Mouse (Mus musculus) retina, embryonic 14.5 days (tissue): ENCODE measurements at regions not wholly inside any gene's neighbourhood (a gene's known extent, or its start where the extent isn't known, plus 50 kb on each side); places are given as distances from the start of the nearest gene placed in this dataset.

Experiments
- DNase-seq: peaks from one replicate; pipeline ENCODE4 v3.0.0-alpha.2; 2015; ENCODE audit warnings: low spot score

DNA sequence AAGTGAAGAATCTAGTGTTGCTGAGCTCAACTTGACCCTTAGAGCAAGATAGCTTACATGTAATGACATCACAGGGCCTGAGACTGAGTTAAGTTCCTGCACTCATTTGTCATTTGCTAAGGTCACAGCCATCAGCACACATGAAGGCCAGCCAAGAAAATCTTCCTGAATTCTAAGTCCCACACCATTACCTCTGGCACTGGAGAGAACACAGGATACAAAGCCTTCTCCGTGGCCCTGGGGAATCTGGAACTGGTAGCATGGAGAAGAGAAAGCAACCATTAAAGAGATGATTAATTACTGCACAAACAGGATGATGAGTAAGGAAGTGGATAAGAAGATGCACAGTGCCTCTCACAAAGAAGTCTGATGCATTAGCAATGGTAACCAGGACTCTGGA, 232.0 kb downstream of the Wdr72 start:
- no peak for DNase-seq

DNA sequence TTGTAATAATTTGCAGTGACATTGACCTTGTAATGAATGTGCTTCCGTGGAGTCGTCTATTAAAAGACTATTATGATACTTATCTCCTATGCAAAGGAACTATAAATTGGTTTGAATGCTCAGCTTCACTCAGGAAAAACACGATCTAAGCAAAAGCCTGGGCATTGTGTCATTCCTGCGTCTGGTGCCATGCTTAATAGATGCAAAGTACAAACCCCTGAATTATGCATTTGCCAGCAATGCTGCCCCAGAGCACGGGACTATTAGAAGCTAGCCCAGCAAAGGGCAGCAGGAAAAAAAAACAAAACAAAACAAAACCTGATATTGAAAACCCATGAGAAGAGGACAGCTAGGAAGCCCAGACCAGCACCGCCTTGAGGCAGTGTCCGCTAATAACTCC, 234.9 kb downstream of the Wdr72 start:
- DNase-seq: no peak

DNA sequence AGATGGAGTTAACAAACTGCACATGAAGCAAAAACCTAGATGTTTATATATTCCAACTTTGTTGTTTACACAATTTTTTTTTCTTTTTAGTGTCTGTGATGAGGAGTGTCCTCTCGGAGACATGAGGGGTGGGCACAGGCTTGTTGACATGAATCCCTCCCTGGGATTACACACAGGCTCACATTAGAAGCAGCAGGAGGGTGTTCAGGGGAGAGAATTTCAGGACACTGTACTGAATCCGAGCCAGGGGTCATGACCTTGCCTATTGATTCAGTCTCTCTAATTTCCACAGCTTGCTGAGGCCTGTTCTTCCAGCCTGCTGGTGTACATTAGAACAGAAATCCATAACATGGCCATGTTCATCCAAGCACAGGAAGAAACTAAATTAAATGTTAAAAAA, 238.6 kb downstream of the Wdr72 start:
- DNase-seq: peak; percentile 68

DNA sequence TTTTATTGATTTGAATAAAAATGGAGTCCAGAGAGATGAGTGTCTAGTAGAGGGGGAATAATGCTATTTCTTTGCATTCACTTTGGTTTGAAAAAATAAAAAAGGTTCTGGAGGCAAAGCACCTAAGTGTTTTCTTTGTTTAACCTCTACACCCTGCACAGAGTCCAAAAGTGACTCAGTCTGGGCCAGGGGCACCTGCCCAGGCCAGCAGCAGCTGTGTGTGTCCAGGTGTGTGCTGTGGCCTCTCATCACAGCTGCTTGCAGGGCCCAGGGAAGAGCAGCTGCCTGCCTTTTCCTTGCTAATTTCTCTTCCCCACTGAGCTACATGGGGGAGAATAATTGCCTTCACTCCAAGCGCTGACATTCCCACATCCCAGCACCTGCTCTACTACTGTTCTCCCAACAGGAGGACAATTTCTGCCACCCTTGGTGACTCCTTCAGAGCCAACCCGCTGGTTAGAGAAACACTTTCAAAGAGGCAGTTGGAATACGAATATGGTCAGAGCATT, 255.8 kb downstream of the Wdr72 start:
- no peak for DNase-seq

DNA sequence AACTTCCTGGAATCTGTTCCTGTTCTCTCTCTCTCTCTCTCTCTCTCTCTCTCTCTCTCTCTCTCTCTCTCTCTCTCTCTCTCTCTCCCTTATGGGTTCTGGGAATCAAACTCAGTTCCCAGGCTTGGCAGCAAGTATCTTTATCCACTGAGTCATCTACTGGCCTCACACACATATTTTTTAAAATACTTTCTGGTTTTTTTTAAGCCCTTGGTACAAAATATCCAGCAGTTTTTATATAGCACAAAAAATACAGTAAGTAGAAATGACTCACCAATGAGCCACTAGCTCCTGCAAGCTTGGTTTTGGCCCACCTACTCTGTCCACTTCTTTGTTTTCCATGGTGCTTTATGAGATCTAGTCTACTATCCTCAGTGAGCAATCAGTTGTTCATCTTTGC, 266.0 kb downstream of the Wdr72 start:
- no peak for DNase-seq

DNA sequence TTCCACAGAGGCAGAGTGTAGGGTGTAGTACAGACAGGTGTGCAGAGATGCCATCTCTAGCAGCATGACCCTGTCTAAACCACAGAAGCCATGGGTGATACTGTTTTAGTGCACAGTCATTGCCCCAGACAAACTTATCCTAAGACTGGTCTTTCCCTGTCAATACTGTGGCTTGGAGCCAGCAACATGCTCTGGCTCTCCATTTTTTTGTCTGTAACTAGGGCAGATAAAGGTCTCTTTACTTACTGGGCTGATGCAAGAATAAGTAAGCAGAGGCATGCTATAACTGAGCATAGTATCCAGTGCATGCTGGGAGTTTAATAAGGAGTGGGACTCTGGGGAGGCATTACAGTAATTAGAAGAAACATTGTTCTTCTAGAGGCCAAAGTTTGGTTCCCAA, 267.0 kb downstream of the Wdr72 start:
- no peak for DNase-seq

DNA sequence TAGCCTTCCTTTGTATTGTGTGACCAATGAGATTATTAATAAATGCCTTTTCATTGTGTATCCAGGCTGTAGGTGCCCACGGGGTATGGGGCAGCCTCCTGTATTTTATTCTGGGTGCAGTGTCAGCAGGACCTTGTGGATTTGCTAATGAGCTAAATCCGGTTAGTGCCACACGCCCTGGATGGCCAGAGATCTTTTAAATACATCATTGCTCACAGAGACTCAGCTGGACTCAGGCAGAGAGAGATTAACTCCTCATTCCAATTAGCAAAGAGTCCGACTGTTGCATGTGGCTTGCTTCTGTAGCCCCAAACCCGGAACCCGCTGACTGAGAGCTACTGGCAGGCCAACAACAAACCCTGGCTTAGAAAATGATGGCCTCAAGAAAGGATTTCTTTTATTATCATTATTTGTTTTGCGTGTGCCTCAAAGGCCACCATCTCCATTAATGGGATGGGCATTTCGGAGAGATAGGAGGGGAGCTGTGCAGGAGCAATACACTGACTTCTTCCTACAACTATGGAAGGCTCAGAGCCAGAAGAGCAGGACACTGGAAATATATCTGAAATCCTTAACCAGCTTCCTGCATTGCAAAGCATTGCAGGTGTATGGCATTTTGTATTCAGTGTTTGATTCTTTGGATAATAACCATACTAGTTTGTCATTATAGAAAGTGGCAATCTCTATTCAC, 274.2 kb downstream of the Wdr72 start:
- peak; percentile 37 for DNase-seq

DNA sequence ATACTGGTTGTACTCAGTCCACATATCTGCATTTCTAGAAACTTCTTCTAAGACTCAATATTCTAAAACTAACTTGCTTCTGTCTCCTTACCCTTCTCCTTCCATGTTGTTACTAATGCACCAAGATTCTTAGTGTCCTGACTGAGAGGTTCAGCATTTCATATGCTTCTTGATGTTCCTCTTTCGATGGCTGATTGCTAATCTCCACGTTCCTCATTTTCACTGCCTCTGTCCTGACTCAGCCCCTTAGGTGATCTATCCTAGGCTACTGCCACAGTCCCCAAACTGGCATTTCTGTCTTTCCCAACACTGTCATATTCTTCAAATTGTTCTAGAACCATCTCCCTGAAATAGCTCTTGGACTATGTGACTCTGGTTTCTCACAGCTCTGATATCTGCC, 315.4 kb downstream of the Wdr72 start:
- DNase-seq: no peak

DNA sequence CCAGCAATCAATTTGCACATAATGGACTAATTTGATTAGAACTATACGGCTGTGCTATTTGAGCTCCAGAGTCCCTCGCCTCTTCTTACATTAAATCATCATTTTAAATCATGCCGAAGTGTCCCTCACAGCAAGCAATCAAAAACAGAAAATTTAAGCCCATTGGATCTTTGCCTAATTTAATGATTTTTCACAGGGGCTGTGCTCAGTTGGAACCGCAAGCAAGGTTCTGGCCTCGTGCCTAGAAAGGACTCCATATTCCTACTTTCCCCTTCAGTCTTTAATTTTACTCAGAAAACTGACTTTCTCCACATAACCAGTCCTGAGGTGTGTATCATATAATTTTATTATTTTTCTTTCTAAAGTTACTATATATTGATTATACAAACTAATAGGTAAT, 339.8 kb downstream of the Wdr72 start:
- DNase-seq: no peak

DNA sequence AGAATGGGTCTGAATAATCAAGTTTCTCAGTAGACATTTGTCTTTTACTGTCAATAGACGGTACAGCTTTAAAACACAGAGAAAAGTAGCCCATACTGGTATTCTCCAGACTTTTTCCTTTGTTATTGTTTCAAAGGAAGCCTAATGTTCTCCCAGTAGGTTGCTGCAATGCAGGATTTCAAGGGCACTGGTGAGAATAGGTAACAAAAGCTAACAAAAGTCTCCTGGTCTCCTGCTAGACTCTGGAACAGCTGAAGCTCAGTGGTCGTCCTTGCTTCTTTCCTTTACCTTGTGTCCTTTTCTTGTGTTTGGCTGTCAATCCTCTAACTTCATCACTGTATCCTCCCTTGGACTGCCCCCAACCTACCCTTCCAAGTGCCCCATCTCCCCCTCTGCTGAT, 350.9 kb downstream of the Wdr72 start:
- no peak for DNase-seq

DNA sequence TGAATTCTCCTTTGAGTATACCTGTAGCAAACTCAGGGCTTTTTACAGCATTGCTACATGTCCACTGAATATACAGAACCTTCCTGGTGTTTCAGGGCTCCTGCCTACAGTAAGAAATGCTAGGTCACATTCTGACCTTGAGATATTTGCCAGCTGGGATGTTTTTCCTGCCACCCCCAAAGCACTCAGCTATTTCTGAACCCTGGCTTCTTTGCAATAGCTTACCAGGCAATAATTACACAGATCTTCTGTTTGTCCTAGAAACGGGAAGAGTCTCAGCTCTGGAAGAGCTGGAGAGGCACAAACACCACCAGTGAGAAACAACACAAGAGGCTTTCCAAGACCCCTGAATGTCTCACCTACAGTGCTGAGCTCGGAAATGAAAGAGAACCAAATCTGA, 366.7 kb downstream of the Wdr72 start:
- DNase-seq: no peak

DNA sequence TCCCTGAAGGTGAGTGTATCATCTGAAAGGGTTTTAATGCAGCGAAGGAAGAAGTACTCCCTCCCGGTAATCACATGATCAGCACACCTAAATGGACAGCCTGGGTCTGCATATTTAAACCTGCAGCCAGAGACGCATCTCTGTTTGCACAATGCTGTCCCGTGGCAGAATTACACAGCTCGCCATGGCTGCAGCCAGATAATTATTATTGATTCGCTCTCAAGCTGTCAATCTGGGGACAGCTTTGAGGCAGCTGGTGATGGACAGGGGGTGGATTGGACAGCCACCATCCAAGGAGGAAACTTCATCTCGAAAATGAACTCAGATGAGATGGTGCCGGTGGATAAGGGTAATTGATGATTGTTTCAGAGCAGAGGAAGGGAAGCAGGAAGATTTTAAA, 369.1 kb downstream of the Wdr72 start:
- peak; percentile 10 for DNase-seq

DNA sequence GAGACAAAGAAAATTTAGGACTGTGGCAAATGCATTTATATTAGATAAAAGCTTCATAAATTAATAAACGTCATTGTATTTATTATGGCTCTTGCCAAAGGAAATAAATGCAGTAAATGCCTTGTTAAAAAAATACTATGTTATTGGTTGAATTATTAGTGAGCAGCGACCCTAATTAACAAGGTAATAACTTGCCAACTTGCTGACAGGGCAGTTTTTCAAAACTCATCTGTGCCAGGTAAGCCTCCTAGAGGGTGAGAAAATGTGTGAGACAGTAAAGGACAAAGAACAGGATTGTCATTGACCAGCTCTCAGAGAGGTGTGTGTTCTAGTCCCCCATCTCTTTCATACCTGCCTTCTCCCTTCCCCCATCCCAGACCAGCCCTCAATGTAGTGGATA, 347.8 kb upstream of the Onecut1 start:
- DNase-seq: no peak

DNA sequence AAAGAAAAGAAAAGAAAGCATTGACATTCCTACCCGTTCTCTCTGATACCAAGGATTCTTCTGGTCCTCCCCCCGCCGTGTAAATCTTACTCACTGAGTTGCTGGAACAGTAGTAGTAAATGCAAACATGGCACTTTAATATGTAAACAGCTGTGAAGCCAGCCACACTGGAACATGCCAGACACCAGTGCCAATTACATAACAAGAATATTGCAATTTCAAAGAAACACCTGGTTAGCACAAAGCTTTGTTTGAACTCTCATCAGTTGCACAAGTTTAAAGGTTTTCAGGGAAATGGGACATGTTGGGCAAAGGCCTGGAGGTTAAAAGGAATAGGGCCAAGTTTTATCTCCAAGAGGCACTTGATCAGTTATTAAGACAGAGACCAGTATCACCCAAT, 333.2 kb upstream of the Onecut1 start:
- no peak for DNase-seq

DNA sequence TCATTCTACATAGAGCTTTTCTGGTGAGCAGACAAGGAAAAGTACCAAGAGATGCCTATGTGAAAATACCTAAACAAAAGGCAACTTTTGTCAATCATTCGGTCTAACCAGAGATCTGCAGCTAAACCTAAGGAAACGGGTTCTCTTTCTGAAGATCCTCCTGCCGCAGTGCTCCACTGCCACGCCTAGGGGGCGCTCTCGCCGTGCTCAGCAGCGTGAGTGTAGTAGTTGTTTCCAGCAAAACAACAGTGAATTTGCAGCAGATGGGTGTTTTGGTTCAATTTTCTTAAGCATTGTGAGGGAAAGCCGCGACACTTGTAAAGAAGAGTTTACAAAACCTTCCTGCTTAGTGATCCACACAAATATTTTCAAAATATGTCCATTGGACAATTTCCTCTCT, 331.4 kb upstream of the Onecut1 start:
- DNase-seq: peak; percentile 81

DNA sequence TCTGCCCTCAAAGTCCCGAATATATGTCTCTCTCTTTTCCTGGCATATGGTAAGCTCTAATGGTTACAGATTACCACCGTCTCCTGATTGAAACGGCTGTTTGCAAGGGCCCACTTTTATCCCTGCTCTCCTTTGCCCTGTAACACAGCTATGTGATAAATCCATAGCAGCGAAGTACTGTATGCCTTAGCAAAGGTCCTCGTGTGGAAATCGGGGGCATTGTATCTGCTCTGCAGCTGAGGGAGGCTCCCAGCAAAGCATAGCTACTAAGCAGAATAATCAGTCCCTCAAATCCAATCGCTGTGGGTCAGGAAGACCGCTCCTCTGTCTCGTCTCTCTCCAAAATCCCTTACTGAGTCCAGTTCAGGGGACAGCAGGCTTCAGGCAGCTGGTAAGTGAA, 331.0 kb upstream of the Onecut1 start:
- DNase-seq: peak; percentile 56

DNA sequence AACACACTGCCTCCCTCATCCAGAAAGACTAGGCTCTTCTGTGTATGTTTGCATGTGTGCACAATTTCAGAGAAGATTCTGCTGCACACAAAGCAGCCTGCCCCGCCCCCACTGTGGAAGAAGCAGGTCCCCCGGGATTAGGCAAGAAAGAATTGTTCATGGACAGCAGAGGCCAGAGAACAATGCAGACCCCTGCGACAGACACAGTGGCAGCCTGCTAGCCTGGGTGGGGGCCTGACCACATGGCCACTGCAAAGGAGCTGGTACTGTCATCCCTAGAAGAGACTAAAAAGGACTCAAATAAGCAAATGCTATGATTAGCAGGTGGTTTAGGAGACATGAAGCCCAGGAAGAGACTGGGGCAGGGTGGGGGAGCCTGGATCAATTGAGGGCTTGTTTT, 329.7 kb upstream of the Onecut1 start:
- peak; percentile 75 for DNase-seq

DNA sequence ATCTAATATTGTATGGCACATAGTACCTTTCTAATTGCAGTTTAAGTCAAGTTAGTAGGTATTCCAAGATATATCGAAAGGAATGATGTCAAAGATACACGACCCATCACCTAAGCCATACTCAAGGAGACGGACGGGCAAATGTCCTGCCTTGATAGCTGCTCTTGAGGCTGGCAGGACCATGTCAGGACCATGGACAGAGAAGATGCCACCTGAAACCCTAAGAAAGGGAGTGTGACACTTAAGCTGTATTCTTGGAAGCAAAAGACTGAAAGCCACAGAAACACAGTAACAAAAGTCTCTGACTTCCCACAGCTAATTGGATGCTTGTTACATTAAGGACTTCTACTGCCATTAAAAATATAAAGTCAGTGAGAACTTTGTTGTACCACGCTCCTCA, 326.7 kb upstream of the Onecut1 start:
- DNase-seq: peak; percentile 38

DNA sequence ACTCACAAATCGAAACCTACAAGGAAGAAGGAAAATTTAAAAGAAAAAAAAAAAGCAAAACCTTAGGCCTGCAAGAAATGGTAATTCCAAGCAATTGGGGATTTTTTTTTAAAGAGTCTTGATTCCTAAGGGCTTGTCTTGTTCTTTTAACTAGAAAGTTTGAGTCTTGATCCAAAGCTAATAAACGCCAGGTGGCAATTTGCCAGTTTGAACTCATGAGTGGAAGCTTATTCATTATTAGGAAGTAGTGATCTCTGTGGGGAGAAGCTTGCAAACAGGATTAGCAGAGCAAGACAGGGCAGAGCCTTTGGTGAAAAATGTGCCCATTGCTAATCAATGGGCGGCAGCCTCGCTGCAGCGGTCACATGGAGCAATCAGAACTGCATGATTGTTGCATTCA, 305.6 kb upstream of the Onecut1 start:
- no peak for DNase-seq

DNA sequence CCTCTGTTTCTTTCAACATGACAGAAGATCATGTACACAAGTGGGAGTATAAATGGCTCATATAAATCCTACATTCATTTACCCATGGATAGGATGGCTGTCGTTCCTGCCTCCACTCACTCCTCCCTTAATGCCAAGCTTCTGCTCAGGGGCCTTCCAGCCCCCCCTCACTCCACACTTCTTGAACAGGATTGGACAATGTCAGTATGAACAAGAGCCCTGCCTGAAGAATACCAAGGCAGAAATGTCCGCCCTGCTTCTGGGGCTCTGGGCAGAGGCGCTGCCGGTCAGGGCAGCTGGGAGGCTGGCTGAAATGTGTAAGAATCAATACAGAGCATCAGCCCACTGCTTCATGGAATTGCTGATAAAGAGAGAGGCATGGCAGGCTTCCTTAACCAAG, 269.0 kb upstream of the Onecut1 start:
- peak; percentile 29 for DNase-seq

DNA sequence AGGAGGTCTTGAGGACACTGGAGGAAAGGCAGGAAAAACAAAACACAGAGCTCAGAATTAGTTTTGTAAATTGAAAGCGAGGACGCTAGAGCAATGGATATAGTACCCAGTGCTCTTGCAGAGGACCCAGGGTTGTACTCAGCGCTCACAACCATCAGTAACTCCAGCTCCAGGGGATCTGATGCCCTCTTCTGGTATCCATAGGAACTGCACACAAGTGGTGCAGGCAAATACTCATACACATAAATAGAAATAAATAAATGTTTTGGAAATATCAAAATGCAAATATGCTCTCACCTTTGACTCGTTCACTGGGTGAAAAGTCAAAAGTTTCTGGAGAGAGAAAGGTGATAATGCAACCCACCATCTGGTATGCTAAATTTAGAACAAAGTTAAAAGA, 267.8 kb upstream of the Onecut1 start:
- no peak for DNase-seq

DNA sequence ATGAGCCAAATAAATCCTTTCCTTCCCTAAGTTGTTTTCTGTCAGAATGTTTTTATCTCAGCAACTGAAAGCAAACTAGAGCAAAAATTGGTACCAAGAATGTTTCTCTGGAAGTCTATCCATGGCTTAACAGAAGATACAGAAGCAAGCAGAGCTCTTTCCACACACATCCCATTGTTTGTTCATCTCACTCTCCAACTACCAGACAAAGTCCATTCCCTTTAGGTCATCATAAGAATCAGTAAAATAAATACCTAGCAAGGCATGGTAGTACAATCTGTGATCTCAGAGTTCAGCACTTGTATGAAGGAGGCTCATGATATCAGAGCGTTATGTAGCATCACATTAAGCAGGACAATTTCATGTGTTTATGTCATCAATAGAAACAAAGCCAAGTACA, 257.3 kb upstream of the Onecut1 start:
- no peak for DNase-seq

DNA sequence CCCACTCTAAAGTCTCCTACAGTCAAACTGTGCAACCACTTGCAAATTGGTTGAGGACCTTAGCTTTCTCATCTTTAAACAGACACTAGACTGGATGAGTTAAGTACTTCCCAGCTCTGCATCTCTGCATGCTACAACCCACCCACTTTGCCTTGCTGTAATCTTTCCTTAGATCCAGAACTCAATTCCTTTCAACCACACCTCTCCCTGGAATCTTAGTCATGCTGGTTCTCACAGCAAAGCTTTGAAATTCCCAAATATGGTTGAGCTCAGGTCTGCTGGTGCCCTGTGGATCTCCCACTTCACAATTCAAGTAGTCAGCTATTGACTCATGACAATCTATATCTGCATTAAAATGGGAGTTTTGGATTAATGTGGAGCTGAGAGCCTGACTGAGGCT, 239.8 kb upstream of the Onecut1 start:
- no peak for DNase-seq

DNA sequence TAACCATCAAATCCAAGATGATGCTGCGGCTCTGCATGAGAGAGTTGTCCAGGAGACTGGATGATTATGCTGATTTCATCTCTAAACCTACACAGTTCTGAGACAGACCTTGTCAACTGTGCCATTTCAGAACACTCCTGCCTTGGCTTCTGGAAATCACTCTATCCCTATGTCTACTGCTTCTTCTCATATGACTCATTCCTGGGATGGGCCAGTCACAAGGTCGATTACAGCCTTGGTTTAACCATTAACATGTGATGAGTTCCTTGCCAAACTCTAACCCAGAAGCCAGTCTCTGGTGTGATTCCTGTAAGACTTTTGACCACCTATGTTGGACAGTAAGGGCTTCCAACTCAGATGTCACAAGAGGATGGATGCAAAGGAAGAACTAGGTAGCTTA, 216.3 kb upstream of the Onecut1 start:
- DNase-seq: no peak

DNA sequence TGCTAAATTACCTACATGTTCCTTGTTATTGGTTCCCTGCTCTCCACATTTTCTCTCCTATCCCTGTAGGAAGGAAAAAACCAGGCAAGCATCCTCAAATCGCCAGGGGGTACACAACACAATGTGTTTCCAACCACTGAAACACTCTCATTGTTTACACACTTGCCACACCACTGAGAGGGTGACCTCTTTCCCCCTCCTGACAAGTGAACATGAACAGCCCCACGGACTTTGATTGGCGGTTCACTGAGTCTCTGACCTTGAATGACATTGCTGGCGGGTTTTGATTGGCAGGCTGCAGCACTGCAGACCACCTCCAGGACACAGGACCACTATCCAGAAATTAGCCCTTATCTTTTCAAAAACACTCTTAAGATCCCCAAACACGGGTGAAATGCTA, 211.7 kb upstream of the Onecut1 start:
- peak; percentile 17 for DNase-seq
